Mouse (Mus musculus): ENCODE results near the gene Rapgef2.

DNA sequence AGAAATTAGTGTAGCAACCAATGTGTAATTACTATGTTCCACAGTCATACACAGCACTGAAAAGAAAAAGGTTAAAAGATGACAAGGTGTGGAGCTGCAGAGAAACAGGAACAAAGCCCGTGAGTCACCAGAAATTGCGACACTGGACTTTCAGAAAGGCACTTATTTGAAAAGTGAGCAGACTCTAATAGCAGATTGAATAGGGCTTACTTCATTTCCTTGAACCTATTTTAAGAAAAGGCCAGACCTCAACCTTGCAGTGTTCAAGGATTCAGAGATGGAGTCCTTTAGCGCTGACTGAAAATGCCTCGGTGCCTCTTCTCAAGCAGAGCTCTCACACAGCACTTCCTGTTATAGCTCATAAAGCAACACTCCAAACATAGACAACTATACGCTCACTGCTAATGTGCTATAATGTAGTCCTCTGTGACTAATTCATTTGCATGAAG is 133.3 kb downstream of the Rapgef2 start:
- no peak for TF ChIP-seq GATA1 (IDR thresholded peaks at IDR 0.05; ENCODE audit: borderline replicate concordance, low read length)
- TF ChIP-seq FLI1 (IDR thresholded peaks at IDR 0.05; ENCODE audit: low read length), result no peak

All from megakaryocyte, embryonic 14.5 days (primary cell).